Mouse (Mus musculus): ENCODE results near the gene Tmem45b.
"Not testable (repeated sequence)": the region's sequence is repeated elsewhere in the genome, so short reads cannot be mapped to it uniquely, and the experiment has no call there.

The Tmem45b gene

DNA sequence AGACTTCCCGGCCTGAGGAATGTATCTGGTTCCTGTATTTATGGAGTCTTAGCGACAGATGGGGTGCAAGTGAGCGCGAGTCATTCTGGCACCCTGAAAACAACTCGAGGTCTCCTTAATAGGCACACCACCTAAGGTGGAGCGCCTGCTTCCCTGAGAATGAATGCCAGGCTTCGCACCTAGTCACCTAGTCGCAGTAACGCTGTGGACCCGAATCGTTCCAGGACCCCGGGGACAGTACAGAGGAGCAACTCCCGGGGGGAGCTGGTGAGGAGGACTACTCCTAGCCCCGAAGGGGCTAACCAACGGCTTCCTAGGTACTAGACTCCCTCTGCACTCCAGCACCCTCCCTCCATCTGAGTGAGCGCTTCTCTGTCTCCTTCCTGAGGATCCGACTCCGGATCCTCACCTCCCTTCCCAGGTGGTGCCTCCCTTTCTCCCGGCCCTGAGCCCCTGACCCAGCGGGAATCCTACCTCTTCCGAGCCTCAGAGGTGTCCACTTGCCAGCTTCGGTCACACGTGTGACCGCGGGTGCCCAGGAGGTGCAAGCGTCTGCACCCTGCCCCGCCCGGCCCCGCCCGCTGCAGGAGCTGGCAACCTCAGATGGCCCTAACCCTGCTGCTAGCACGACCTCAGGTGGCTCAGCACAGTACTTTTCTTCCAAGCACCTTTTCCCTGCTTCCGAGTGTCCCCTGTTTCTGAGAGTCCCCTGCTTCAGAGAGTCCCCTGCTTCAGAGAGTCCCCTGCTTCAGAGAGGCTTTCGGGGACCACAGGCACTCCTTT, at the start of gene Tmem45b:
TSS of gene Tmem45b (minus strand) at position 771 of the 783 bp plus-strand sequence.
- DNase-seq (ENCODE audit: low spot score in 2 of 2), result no peak

DNA sequence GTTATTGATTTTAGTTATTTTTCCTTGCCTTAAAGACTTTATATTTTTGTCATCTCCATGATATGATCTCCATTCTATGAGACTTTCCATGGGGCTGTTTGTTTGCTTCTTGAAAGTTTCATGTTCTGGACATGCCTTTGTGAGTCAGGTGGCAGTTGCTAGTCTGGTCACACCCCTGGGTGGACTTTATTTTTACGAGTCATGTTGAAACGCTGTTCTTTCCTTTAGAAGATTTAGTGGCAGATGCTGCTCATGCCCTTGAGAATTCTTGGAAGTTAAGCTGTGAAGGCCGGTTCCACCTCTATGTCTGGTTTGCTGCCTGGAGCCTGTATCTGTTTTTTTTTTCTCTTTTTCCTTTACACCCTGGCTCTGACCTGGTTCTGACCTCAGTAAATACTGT, 43.9 kb upstream of the Tmem45b start:
- DNase-seq (ENCODE audit: low spot score in 2 of 2), result no peak

DNA sequence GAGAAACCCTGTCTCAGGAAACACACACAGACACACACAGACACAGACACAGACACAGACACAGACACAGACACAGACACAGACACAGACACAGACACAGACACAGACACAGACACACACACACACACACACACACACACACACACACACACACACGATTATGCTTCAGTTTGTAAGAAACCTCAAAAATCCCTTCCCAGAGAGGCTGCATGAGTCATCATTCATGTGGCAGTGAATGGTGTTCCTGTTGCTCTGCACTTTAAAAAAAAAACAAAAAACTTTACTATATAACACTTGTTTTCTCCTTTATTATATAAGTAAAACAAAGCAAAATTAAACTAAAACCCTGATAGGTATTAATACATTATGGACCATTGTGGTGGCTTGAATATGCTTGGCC, 37.0 kb upstream of the Tmem45b start:
- not testable (repeated sequence) for DNase-seq (ENCODE audit: low spot score in 2 of 2)

DNA sequence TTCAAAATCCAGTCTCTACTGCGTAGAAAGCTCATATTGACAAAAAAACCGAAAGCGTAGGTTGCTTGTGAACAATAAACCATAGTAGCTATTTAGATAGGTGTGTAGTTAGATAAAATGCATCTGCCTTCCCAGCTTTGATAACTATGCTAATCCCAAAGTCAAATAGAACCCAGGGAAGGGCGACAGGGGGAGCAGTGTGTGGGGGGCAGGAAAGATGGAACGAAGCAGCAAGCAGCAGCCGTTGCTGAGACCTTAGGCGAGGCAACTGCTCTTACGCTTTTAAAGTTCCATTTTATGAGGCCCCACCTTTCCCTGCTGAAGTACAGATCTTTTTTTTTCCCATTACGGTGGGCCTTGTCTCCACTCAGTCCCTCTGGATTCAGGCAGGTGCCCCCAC, 1.1 kb downstream of the Tmem45b start:
- DNase-seq (ENCODE audit: low spot score in 2 of 2), result no peak

DNA sequence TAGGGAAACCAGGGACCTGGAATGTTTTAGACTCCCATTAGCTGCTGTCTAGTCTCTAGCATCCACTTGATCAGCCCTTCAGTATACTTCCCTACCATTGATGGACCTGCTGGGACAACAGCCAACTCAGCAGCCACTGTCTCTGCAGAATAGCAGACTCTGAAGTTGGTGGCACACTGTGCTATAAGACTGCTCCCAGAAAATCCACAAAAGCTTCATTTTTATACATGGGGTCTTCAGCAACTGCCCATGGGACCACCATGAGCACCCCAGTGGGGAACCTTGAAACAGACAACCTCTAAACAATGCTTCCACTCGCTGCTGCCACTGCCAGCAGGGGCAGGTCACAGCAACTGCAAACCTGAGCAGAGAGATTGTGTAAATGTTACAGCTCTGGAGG, 9.9 kb downstream of the Tmem45b start:
- no peak for DNase-seq (ENCODE audit: low spot score in 2 of 2)

DNA sequence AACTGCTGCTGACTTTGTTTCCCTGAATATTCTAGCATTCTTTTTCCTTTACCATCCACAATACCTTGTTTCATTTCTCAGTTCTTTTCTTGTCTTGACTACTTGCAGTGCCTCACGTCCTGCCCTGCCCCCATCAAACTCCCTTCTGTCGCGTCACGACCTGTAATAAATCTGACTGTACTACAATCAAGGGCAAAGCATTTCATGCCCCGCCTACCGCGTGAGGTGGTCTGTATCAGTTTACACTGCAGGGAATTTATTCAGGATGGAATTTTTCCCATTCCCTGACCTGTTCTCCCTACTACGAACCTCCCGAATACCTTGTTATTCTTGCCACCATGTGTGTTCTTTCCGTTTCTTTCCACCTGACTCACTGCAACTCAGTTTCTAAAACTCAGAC, 12.1 kb downstream of the Tmem45b start:
- DNase-seq (ENCODE audit: low spot score in 2 of 2), result no peak

DNA sequence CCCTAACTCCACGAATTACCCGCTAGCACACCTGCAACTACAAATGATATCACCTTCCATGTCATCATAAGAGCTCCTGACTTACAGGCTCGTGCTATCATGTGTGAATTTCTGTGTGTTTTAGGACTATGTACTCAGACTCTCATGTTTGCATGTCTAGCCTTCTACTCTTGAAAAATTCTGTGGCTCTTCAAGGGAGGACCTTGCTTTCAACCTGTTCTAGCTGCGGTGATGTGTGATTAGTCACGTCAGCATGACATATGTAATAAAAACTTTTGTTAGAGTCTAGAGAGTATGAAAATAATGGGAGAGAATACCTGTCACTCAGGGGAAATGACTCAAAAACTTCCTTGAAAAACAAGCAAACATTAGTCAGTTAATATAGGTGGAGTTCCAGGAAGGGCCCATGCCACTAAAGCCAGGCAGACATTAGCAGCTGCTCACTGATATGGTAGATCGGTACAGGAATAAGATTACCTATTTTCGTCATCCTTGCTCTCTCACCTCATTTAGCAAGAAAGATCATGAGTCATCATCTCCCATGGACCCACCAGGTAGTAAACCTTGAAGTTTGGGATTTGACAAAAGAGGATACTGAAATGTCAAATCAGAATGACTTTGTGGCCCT, 15.0 kb downstream of the Tmem45b start:
- DNase-seq (ENCODE audit: low spot score in 2 of 2), result no peak

DNA sequence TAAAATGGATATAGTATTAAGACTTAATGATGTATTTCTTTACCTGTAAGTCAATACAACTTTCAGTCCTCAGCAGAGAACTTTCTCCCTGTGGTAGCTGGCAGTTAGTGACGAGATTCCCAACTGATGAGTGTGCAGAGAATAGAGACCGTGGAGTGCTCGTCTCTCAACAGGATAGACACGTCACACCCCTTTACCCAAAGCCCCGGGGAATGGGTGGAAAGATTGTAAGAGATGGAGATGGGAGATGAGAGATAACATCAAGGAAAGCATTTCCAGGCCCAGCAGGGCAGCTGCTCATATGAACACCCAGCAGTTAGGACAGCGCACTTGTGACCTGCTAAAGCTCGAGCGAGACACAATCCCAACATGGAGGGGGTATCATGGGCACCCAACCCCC, 20.0 kb downstream of the Tmem45b start:
- no peak for DNase-seq (ENCODE audit: low spot score in 2 of 2)

DNA sequence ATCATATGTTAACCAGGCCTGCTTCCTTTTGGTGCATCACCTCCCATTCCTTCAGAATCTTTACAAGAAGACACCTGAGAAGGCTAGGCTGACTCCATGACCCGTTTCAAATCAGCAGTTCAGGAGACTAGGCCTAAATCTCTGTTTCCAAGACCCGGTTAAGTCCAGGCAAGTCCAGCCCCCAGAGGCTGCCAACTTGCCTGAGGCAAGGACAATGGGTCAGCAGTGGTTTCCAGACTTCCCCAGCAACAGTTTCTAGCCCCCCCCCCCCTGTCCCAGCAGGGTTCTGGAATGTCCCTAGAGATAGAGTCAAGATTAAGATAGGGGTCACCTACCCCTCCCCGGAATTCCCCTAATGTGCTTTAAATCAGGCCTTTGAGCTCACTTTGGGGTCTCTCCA, 22.8 kb downstream of the Tmem45b start:
- DNase-seq (ENCODE audit: low spot score in 2 of 2), result no peak

DNA sequence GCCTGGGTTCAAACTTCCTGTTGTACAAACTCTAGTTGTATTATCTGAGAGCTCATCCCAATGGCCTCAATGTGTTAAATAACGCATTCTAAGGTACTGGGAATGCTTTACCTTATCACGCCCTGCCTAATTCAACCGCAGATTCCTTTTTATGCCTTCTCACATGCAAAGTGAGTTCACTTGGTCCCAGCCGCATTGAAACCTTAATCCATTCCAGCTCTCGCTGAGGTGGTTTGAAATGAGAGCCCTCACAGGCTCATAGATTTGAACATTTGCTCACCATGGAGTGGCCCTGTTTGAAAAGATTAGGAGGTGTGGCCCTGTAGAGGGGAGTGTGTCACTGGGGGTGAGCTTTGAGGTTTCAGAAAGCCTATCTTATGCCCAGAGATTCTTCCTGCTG, 23.9 kb downstream of the Tmem45b start:
- no peak for DNase-seq (ENCODE audit: low spot score in 2 of 2)

DNA sequence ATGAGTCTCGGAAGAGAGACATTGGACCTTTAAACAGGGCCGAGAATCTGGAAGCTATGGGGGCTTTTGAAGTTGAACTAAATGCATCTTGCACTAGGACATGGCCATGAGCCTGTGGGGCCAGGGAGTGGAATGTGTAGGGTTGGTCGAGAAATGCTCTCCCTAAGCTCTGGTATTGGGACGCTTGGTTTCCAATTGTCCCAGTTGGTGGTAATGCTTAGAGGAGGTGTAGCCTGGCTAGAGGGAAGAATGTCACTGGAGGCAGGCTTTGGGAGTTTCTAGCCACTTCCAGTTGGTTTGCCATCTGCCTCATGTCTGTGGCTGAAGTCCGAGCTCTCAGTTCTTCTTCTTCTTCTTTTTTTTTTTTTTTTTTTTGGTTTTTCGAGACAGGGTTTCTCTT, 24.9 kb downstream of the Tmem45b start:
- DNase-seq (ENCODE audit: low spot score in 2 of 2), result no peak

DNA sequence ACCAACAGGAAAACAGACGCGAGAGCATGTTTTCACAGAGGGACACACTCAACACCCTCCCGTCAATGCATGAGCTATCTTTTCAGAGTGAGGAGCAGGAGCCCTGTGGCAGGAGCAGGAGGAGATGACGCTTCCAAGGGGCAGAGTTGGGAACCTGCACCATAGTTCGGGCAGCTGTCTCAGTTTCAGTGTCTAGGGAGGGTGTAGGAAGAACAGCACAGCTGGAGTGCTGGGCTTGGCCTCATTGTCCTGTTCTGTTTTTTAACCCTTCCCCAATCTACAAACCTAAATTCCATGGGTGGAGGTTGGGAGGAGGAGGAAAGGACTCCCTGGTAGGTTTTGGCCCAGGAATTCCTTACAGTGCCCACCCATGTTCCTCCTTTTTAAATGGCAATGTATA, 25.4 kb downstream of the Tmem45b start:
- DNase-seq (ENCODE audit: low spot score in 2 of 2), result no peak

DNA sequence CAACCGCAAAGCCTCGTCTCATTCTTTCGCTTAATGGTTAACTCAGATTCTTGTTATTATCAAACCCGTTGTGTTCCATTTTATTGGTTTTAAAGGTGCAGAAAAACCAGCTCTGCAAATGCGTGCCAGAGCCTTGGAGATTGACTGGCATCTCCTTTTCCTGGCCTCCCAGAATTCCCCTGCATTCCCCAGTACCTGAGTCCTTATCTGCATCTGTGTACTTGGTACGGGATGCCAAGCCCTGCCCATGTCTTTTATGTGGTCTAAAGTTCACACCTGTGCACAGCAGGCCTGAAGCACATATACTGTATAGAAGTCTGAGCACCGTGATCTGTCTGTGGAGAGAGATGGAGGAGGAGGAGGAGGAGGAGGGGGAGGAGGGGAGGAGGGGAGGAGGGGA, 26.4 kb downstream of the Tmem45b start:
- no peak for DNase-seq (ENCODE audit: low spot score in 2 of 2)

DNA sequence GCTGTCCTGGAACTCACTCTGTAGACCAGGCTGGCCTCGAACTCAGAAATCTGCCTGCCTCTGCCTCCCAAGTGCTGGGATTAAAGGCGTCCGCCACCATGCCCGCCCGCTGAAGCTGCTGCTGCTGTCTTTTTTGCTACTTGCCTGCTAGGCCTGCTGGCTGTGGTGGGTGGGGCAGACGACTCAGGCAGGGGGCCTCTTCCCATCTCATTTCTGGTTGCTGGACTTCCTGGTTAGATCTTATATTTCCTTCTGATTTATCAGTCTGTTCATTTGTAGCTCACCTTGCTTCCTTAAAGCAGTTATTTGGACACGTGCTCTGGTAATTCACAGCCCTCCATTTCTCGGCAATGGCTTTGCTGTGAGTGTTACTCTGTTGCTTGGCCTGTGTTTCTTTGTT, 28.8 kb downstream of the Tmem45b start:
- DNase-seq (ENCODE audit: low spot score in 2 of 2), result no peak

DNA sequence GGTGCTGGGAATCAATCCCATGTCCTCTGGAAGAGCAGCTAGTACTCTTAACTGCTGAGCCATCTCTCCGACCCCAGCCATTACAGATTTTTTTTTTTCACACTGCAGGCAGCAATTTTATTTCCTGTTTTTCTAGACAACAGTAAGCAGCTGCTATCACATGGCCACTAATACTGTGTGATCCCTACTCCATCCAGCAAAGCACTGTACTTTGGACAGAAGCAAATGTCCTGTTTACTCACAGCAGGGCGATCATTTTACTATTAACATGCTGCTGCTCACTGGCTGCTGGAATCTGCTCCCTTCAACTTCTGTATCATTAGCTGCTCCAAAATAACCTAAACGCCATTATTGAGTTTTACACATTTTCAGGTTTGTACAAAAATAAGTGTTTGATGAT, 30.8 kb downstream of the Tmem45b start:
- no peak for DNase-seq (ENCODE audit: low spot score in 2 of 2)

DNA sequence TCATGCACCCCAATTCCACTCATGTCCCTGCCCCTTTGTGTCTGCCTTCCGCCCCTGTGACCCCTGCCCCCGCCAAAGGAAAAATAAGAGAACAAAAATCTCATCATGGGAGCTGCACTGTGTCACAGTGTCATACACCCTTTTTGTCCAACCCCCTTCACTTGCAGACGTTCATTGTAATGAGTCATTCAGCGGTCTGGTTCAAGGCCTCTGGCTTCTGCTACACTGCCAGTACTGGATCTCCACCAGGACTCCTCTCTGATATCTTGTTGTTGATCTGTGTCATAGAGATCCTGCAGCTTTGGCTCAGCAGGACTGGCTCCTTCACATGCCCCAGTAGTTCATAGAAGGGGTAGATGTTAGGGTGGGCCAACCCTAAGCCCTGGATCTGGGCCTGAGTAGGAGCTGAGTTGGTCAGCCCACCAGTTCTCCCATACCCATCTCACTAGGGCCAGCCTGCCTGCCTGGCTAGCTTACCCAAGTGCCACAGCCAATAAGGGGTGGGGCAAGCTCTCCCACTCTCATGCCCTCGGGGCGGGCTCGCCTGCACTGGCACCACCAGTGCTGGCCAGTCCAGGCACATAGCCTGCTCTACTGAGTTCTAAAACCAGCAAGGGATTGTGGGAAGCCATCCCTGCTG, 31.8 kb downstream of the Tmem45b start:
- no peak for DNase-seq (ENCODE audit: low spot score in 2 of 2)

DNA sequence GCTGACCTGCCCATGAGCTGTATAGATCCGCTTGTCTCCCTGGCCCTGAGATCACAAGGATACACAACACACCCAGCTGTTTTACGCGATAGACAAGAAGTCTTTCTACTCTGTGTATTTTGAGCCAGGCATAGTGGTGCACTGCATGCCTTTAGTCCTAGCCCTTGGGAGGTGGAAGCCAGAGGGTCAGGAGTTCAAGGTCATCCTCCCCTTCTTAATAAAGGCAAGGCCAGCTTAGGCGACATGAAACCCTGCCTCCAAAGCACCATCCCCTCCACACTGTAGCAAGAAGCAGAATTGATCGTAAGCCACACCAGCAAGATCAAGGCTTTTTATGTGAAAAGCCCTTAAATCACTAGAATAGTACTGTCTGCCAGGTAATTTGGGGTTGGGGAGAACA, 32.5 kb downstream of the Tmem45b start:
- no peak for DNase-seq (ENCODE audit: low spot score in 2 of 2)

DNA sequence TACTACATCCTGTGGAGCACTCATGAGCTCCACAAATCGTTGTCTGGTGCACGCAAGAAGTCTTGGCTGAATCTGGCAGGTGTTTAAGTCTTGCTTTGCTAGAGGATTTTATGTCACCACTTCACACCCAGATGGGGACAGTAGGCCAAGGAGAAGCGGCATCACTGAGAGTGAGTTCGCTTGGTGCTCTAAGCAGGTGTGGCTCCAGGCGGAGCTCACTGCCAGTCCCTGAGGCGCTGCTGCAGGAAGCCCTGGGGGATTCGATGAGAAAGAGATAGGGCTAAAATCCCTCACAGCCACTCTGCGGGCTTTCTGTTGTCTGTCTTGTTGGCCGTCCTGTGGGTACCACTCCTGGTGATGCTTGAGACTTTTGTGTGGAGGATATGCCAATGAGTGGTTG, 34.3 kb downstream of the Tmem45b start:
- no peak for DNase-seq (ENCODE audit: low spot score in 2 of 2)

DNA sequence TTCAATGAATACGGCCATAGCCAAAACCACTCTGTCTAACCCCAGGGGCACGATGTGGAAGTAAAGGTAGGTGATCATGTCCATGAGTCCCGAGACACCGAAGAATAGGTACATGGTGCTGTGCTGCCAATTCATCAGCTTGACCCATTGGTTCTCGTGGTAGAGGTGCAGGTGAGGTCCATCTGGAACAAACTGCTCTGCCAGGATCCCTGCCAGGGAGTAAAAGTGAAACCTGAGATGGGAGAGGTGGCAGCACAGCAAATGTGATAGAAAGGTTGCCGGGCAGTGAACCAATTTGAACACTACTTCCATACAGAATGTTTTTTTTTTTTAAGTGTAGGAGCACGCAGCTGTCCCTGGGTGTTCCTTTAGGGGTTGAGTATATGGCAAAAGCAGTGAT, 35.3 kb downstream of the Tmem45b start:
- DNase-seq (ENCODE audit: low spot score in 2 of 2), result no peak

DNA sequence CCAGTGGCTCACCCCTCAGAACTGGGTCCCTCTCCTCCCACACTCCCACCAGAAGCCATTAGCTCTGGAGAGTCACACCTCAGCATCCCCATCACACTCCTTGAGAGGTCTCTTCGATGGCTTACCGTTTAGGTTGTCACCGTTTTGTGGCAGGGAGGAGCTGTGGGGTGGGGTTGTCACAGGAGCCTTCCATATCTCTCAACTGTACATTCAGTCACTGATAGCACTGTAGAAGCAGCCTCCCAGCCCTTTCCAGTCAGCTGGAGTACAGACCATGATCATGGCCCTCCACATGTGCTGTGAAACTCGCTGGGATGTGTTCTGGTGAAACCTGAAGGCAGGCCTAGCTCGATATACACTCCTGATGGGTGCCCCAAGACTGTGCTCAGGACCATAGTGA, 42.1 kb downstream of the Tmem45b start:
- no peak for DNase-seq (ENCODE audit: low spot score in 2 of 2)

DNA sequence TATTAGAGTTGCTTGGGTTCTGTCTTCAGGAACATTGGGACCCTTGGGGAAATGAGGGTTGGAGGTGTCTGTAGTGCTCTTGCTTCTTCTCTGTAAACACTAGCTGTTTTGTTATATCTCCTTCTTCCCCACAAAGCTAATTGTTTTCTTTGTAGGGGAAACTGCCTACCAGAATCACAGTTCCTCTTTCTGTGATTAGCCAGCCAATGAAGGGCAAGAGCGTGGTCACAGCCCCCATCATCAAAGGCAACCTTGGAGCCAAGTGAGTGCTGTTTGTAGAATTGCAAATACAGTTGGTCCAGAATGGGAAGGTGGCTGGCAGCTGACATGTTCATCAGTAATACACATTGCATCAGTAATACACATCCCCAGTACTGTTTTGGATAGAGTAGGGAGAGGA, 45.4 kb downstream of the Tmem45b start:
- DNase-seq (ENCODE audit: low spot score in 2 of 2), result no peak

DNA sequence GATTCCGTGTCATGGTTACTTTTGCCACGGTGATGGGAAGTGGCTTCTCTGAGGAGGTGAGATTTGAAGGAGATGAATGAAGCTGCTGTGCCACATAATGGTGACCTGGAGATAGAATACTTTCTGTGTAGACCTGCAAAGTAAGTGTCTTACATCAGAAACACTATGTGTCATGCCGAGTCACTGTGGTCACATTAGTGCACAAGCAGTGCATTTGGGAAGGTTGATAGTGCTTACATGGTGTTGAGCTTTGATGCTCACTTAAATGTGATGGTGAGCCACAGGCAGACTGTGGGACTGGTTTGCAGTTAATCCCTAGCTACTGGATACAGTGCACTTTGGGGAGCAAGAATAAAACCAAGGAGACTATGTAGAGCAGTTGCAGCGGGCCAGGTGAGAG, 52.1 kb downstream of the Tmem45b start:
- no peak for DNase-seq (ENCODE audit: low spot score in 2 of 2)

DNA sequence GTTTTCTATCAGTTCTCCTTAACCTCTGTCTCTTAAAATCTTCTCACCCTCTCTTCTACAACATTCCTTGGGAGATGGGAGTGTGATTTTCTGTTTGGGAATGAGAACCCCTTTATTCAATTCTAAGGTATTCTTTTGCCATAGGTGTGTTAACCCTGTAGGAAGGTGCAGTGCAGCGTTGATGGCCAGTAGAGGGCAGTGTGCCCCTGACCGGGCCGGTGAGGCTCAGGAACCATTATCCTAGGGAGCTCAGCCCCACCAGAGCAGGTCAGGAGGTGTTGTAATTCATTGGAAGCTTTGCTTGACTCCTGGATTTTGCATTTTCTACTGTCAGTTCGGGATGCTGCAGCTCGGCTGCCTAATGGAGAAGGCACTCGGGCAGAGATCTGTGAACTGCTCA, 59.0 kb downstream of the Tmem45b start:
- no peak for DNase-seq (ENCODE audit: low spot score in 2 of 2)
